Mouse (Mus musculus) monocyte, adult 5-6 weeks (primary cell): ENCODE measurements at regions not wholly inside any gene's neighbourhood (a gene's known extent, or its start where the extent isn't known, plus 50 kb on each side); places are given as distances from the start of the nearest gene placed in this dataset.

Experiments used
- ATAC-seq: fragments of 153-309, 156-312 bp; replicated peaks from 2 replicates; pipeline ENCODE4 v1.8.0; 2017; ENCODE audit warnings: mild to moderate bottlenecking; ENCODE audit not compliant: low TSS enrichment, insufficient number of reproducible peaks, severe bottlenecking, poor library complexity, low FRiP score

DNA sequence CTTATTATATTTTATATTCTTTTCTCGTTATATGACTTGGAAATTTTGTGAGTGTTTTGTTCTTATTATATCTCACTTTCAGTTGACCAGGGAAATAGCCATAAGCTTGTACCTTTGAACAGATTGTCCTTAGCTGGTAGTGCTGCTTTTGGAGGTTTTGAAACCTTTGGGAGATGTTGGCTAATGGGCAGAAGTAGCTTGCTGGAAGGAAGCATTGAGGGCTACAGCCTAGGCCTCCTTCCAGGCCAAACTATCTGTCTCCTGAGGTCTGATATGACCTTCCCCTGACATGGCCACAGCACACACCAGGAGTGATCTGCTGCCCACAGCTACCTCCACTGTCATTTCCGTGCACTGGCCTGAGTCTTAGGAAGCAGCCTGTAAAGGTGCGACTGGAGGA lies 56.8 kb downstream of the Cdkn2c start:
- no peak for ATAC-seq

DNA sequence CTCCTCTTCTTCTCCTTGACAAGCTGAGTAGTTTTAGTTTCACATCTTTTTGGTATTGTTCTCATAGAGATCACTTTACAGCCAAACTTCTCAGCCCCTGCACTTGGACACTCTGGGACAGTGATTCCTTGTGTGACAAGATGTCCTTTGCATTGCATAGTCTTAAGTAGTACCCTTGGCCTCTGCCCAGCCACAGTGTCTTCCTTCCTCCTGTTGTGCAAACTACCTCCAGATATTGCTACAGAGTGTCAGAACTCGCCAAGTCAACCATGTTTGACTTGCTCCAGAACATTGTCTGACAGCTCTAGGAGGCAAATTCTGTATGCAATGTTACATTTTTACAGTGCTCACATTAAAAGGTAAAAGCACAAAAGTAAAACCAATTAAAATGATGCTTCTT lies 57.2 kb downstream of the Cdkn2c start:
- peak; percentile 40; the same call in 1 of the 2 replicates for ATAC-seq

GRCm38 (mm10) chr4:109589760-109590312 lies 58.7 kb upstream of the 4930522H14Rik start:
- ATAC-seq = no peak

DNA sequence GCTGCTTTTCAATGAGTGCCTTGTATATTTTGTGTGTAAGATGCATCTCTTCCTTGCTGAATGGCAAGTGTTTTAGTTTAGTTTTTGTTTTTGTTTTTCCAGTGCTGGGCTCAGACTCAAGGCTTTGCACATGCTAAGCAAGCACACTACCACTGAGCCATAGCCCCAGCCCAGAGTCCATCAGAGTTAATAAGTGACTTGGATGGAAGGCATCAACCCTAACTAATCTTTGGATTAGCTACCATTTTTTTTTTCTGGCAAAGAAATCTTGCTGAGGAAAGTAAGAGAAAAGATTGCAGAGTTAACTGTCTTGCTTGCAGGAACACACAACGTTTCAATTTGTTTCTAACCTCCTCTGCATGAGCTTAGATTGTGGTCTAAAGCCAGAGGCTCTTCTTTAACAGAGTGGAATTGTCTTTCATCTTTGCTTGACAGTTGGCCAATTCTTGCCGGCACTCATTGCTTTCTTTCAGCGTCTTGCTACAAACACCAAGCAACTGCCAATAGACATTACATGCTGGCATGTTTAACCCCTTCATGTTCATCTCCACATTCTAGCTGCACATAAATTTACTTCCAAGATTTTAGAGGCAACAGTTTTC lies 52.2 kb upstream of the 4930522H14Rik start:
- no peak for ATAC-seq

DNA sequence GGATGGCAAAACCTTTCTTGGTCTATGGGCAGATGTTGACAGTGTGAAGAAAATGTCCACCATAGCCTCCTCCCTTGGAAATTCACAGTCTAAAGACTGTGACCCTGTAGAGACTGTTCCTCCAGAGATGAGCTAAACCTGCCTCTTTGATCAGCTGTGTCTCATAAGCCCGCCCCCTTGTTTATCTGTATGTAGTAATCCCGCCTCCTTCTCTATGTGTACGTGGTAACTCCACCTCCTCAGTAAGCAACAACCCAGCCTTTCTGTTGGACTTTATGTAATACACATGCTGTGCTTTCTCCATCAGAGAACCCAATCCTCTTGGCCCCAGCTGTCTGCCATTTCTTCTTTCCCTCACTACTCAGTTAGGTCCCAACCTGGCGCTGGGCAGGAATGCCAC lies 51.4 kb upstream of the 4930522H14Rik start:
- no peak for ATAC-seq
